In the genomic region with DNA sequence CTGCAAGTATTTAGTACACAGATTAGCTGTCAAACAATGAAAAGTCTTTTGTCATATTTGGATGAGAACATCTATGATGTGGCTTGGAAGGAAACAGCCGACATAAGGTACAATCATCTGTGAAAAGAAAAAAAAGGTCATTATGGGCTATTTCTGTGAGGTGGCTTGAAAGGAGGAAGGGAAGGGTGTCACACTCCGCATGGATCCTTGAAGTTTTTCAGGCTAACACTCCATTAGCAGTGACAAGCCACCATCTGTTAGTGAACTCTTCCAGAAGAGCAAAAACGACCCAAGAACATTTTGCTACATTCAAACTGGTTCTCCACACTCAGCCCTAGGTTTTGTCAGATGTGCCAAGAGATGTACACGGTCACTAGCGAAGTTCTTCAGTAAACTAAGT, we compare ENCODE assay signal across 18 mouse cellular contexts.
DNase-seq lines count a peak whose midpoint lies in the region; ATAC-seq and TF ChIP-seq lines count a peak whose summit lies in the region.
"Had no signal": no experiment of that assay in that cellular context is flagged by ENCODE, and none has a peak within 500 bp of the region (broad histone marks: within the 10 kb centered on the region; RNA-seq: fewer than 3 reads in every experiment).

No protein-coding gene starts in this region.

- H3K27me3 ChIP-seq in forebrain, embryonic 13.5 days: no peaks in the 10 kb centered on the region
- H3K27me3 ChIP-seq in forebrain, embryonic 12.5 days: no peaks in the 10 kb centered on the region
- H3K27me3 ChIP-seq in lung, embryonic 16.5 days (ENCODE audit: control insufficient read depth, insufficient read depth, low read depth, low read length): no peaks in the 10 kb centered on the region
- no peaks in the 10 kb centered on the region for H3K27me3 ChIP-seq in forebrain, postnatal 0 days (ENCODE audit: insufficient read depth, low read length)
- H3K27me3 ChIP-seq: embryonic facial prominence, embryonic 12.5 days; megakaryocyte, embryonic 14.5 days had no signal

- DNase-seq in lung, postnatal 14 days: no peak
- DNase-seq in cerebellum, adult 8-10 months: peak; percentile 2
- peak; percentile 27 for DNase-seq in forebrain, postnatal 0 days
- no peak for DNase-seq in urinary bladder, postnatal 36 days (ENCODE audit: low spot score in 2 of 2)
- DNase-seq: liver; liver, postnatal 0 days; thymus, postnatal 36 days had no signal

- H3K27ac ChIP-seq in forebrain, embryonic 13.5 days: no peak overlapping the region
- no peak overlapping the region for H3K27ac ChIP-seq in forebrain, embryonic 12.5 days
- H3K27ac ChIP-seq in lung, embryonic 16.5 days (ENCODE audit: low read length): no peak overlapping the region
- no peak overlapping the region for H3K27ac ChIP-seq in forebrain, postnatal 0 days (ENCODE audit: low read depth, low read length)
- H3K27ac ChIP-seq: embryonic facial prominence, embryonic 12.5 days; hindbrain, embryonic 14.5 days; kidney, postnatal 0 days had no signal

- H3K4me3 ChIP-seq in forebrain, embryonic 13.5 days: no peak overlapping the region
- no peak overlapping the region for H3K4me3 ChIP-seq in forebrain, embryonic 12.5 days (replicated peaks)
- H3K4me3 ChIP-seq in lung, embryonic 16.5 days (ENCODE audit: low read length): no peak overlapping the region
- no peak overlapping the region for H3K4me3 ChIP-seq in forebrain, postnatal 0 days (ENCODE audit: low read depth, low read length)
- H3K4me3 ChIP-seq: embryonic facial prominence, embryonic 12.5 days; megakaryocyte, embryonic 14.5 days had no signal

- no peaks in the 10 kb centered on the region for H3K36me3 ChIP-seq in forebrain, embryonic 13.5 days (ENCODE audit: poor library complexity, severe bottlenecking)
- H3K36me3 ChIP-seq in forebrain, embryonic 12.5 days (replicated peaks): no peaks in the 10 kb centered on the region
- H3K36me3 ChIP-seq in lung, embryonic 16.5 days (ENCODE audit: control insufficient read depth, insufficient read depth, low read length): no peaks in the 10 kb centered on the region
- H3K36me3 ChIP-seq in forebrain, postnatal 0 days (ENCODE audit: insufficient read depth): no peaks in the 10 kb centered on the region
- H3K36me3 ChIP-seq: embryonic facial prominence, embryonic 12.5 days had no signal

- 65% methylated on average over 5 of the region's 5 CpGs for WGBS in forebrain, embryonic 13.5 days
- 79% methylated on average over 5 of the region's 5 CpGs for WGBS in forebrain, embryonic 12.5 days
- WGBS in lung, embryonic 16.5 days: 43% methylated on average over 5 of the region's 5 CpGs
- 45% methylated on average over 5 of the region's 5 CpGs for WGBS in forebrain, postnatal 0 days

- ATAC-seq in forebrain, embryonic 13.5 days: peak; percentile 61; the same call in 1 of the 2 replicates
- no peak for ATAC-seq in forebrain, embryonic 12.5 days (ENCODE audit: low FRiP score)
- ATAC-seq in lung, embryonic 16.5 days (ENCODE audit: low read depth): peak; percentile 93
- peak; percentile 74 for ATAC-seq in forebrain, postnatal 0 days
- ATAC-seq in erythroid progenitor cell, adult 5-6 weeks (replicated peaks; ENCODE audit: low FRiP score, poor library complexity, severe bottlenecking): no peak
- ATAC-seq: intestine, postnatal 0 days; liver, postnatal 0 days; midbrain, embryonic 16.5 days had no signal

- H3K9ac ChIP-seq in forebrain, embryonic 13.5 days: no peak overlapping the region
- no peak overlapping the region for H3K9ac ChIP-seq in forebrain, embryonic 12.5 days
- no peak overlapping the region for H3K9ac ChIP-seq in lung, embryonic 16.5 days (ENCODE audit: low read length)
- no peak overlapping the region for H3K9ac ChIP-seq in forebrain, postnatal 0 days
- H3K9ac ChIP-seq: embryonic facial prominence, embryonic 12.5 days; hindbrain, embryonic 14.5 days; liver, postnatal 0 days had no signal

- TF ChIP-seq CTCF in forebrain, postnatal 0 days (IDR thresholded peaks at IDR 0.05; ENCODE audit: low read depth): no peak

- H3K4me2 ChIP-seq in forebrain, embryonic 13.5 days: no peak overlapping the region
- H3K4me2 ChIP-seq in forebrain, embryonic 12.5 days: no peak overlapping the region
- no peak overlapping the region for H3K4me2 ChIP-seq in lung, embryonic 16.5 days (ENCODE audit: low read depth, low read length)
- H3K4me2 ChIP-seq in forebrain, postnatal 0 days (ENCODE audit: low read depth): no peak overlapping the region
- H3K4me2 ChIP-seq: embryonic facial prominence, embryonic 12.5 days; heart, embryonic 11.5 days; hindbrain, embryonic 14.5 days had no signal

- H3K4me1 ChIP-seq in forebrain, embryonic 13.5 days: no peaks in the 10 kb centered on the region
- H3K4me1 ChIP-seq in forebrain, embryonic 12.5 days: no peaks in the 10 kb centered on the region
- H3K4me1 ChIP-seq in lung, embryonic 16.5 days (replicated peaks; ENCODE audit: control insufficient read depth, insufficient read depth, low read length): no peaks in the 10 kb centered on the region
- no peaks in the 10 kb centered on the region for H3K4me1 ChIP-seq in forebrain, postnatal 0 days (ENCODE audit: insufficient read depth)
- H3K4me1 ChIP-seq: embryonic facial prominence, embryonic 12.5 days; megakaryocyte, embryonic 14.5 days had no signal

- H3K9me3 ChIP-seq in forebrain, embryonic 13.5 days (replicated peaks): no peaks in the 10 kb centered on the region
- H3K9me3 ChIP-seq in forebrain, embryonic 12.5 days: no peaks in the 10 kb centered on the region
- H3K9me3 ChIP-seq in lung, embryonic 16.5 days (ENCODE audit: control insufficient read depth, low read length): no peaks in the 10 kb centered on the region
- no peaks in the 10 kb centered on the region for H3K9me3 ChIP-seq in forebrain, postnatal 0 days (ENCODE audit: low read length)
- H3K9me3 ChIP-seq: embryonic facial prominence, embryonic 12.5 days had no signal

Comparison
In these comparisons a context has a peak if more than half of its experiments do, and no peak if none do; other contexts are left out.
1. ATAC-seq: peak in forebrain, embryonic 13.5 days (single experiment), lung, embryonic 16.5 days (single experiment) and forebrain, postnatal 0 days (single experiment); none in forebrain, embryonic 12.5 days (single experiment) and erythroid progenitor cell, adult 5-6 weeks (single experiment).
2. DNase-seq: peak in cerebellum, adult 8-10 months (single experiment) and forebrain, postnatal 0 days (single experiment); none in lung, postnatal 14 days (single experiment) and urinary bladder, postnatal 36 days (0 of 2).